In the genomic region with DNA sequence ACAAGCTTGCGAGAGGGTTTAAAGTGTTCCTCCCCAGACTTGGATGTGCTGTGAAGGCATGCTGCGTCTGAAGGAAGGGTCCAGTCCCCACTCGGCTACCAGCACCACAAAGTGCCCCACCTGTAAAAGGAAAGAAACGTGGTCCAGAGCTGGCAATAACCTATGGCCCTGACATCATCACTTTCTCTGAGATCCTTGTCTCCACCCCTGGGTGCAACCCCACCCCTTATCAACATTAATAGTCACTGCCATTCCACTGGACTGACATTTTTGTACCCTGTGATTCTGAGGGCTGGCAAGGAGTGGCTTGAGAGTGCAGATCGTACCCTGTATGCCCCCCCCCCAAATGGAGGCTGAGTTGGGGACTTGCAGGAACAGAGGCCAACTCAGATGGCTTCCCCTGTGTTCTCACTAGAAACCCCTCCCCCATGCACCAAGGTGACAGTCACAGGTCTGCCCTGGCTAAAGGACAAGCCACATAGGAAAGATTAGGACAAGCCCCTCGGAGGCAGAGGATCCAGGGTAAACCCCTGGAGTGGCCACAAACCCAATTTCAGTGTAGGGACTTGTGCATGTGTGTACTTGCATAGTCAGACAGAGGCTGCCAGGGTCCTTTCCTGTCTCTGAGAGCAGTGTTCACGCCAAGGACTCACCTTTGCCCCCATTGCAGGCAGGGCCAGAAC, we compare ENCODE assay signal across 11 mouse cellular contexts. TPM values are rescaled to one million over a fixed set of nuclear protein-coding genes. Genes with fewer than 3 reads are reported as not detected.
A peak's percentile ranks its signal among the peaks of the same experiment; 100 is the strongest.
DNase-seq lines count a peak whose midpoint lies in the region; ATAC-seq and TF ChIP-seq lines count a peak whose summit lies in the region.
"Had no signal": no experiment of that assay in that cellular context is flagged by ENCODE, and none has a peak within 500 bp of the region (broad histone marks: within the 10 kb centered on the region; RNA-seq: fewer than 3 reads in every experiment).

No protein-coding gene starts in this region.

- peaks cover 55% of the 10 kb centered on the region for H3K4me1 ChIP-seq in heart, embryonic 10.5 days
- H3K4me1 ChIP-seq in liver, adult 2 months (ENCODE audit: control insufficient read depth, insufficient read depth, low read length): no peaks in the 10 kb centered on the region; the same call in 1 of the 2 replicates
- H3K4me1 ChIP-seq in embryonic facial prominence, embryonic 14.5 days (ENCODE audit: control insufficient read depth, insufficient read depth, low read length): peaks cover 25% of the 10 kb centered on the region
- H3K4me1 ChIP-seq in small intestine, adult 2 months (ENCODE audit: control insufficient read depth, insufficient read depth, insufficient read length, low read length): peaks cover 61% of the 10 kb centered on the region

- H3K4me3 ChIP-seq in heart, embryonic 10.5 days: peak overlapping the region; percentile 38
- no peak overlapping the region for H3K4me3 ChIP-seq in liver, adult 2 months (ENCODE audit: insufficient read depth, low read depth, low read length)
- no peak overlapping the region for H3K4me3 ChIP-seq in embryonic facial prominence, embryonic 14.5 days (ENCODE audit: low read depth, low read length)
- H3K4me3 ChIP-seq in small intestine, adult 2 months (ENCODE audit: low read depth, low read length): peak overlapping the region; percentile 24

- DNase-seq in heart, embryonic 10.5 days (ENCODE audit: low spot score): peak; percentile 76
- no peak for DNase-seq in heart, postnatal 4 days
- peak; percentile 34 for DNase-seq in liver, adult 2 months (ENCODE audit: extremely low read depth, low read depth, low spot score)
- DNase-seq in liver: no peak
- no peak for DNase-seq in embryonic facial prominence, embryonic 14.5 days (ENCODE audit: low spot score)
- no peak for DNase-seq in spleen, postnatal 10 days (ENCODE audit: low spot score in 2 of 2)
- DNase-seq: cerebellum, postnatal 25 days; gastrocnemius, postnatal 36 days; lung, postnatal 10 days had no signal

- peak overlapping the region; percentile 25; the same call in 1 of the 2 replicates for H3K4me2 ChIP-seq in embryonic facial prominence, embryonic 14.5 days (ENCODE audit: low read depth, low read length)

- no peak for TF ChIP-seq POLR2A in liver, adult 2 months (IDR thresholded peaks at IDR 0.05; ENCODE audit: extremely low read depth, insufficient read depth, low read length)
- no peak for TF ChIP-seq POLR2A in small intestine, adult 2 months (IDR thresholded peaks at IDR 0.05; ENCODE audit: low read depth, low read length)

- 53% methylated on average over 7 of the region's 7 CpGs for WGBS in heart, embryonic 10.5 days
- WGBS in liver, adult 2 months: 70% methylated on average over 7 of the region's 7 CpGs
- WGBS in embryonic facial prominence, embryonic 14.5 days: 53% methylated on average over 7 of the region's 7 CpGs
- 36% methylated on average over 7 of the region's 7 CpGs for WGBS in small intestine, adult 2 months

- H3K27me3 ChIP-seq in heart, embryonic 10.5 days (ENCODE audit: insufficient read depth, poor library complexity, severe bottlenecking): peaks cover 10% of the 10 kb centered on the region; the same call in 1 of the 2 replicates
- no peaks in the 10 kb centered on the region for H3K27me3 ChIP-seq in liver, adult 2 months (ENCODE audit: control insufficient read depth, insufficient read depth, low read length)
- no peaks in the 10 kb centered on the region for H3K27me3 ChIP-seq in embryonic facial prominence, embryonic 14.5 days (replicated peaks; ENCODE audit: control insufficient read depth, insufficient read depth, low read length)
- no peaks in the 10 kb centered on the region for H3K27me3 ChIP-seq in small intestine, adult 2 months (ENCODE audit: control insufficient read depth, insufficient read depth, low read length)

- H3K9ac ChIP-seq in liver, adult 2 months (ENCODE audit: low read depth, low read length): no peak overlapping the region
- H3K9ac ChIP-seq in embryonic facial prominence, embryonic 14.5 days (ENCODE audit: low read depth, low read length): no peak overlapping the region

- TF ChIP-seq CTCF in liver, adult 2 months (IDR thresholded peaks at IDR 0.05; ENCODE audit: low read depth, low read length): no peak
- no peak for TF ChIP-seq CTCF in small intestine, adult 2 months (IDR thresholded peaks at IDR 0.05; ENCODE audit: extremely low read depth, insufficient read length, insufficient replicate concordance, low read depth, low read length)

- no peaks in the 10 kb centered on the region for H3K9me3 ChIP-seq in heart, embryonic 10.5 days
- no peaks in the 10 kb centered on the region for H3K9me3 ChIP-seq in embryonic facial prominence, embryonic 14.5 days (ENCODE audit: control insufficient read depth, low read length)

- peak overlapping the region; percentile 60 for H3K27ac ChIP-seq in heart, embryonic 10.5 days
- H3K27ac ChIP-seq in liver, adult 2 months (replicated peaks; ENCODE audit: insufficient read depth, low read depth, low read length): no peak overlapping the region
- no peak overlapping the region for H3K27ac ChIP-seq in embryonic facial prominence, embryonic 14.5 days (replicated peaks; ENCODE audit: low read depth, low read length)
- H3K27ac ChIP-seq in small intestine, adult 2 months (ENCODE audit: insufficient read depth, low read depth, low read length): peak overlapping the region; percentile 98

- no peak for ATAC-seq in embryonic facial prominence, embryonic 14.5 days (ENCODE audit: low read depth)
- no peak for ATAC-seq in activated CD4-positive, CD25-positive, alpha-beta regulatory T cell, adult 4 months

- H3K79me2 ChIP-seq in liver, adult 2 months (ENCODE audit: control insufficient read depth, insufficient read depth, low read length): no peaks in the 10 kb centered on the region

- H3K36me3 ChIP-seq in heart, embryonic 10.5 days: no peaks in the 10 kb centered on the region
- H3K36me3 ChIP-seq in liver, adult 2 months (ENCODE audit: control insufficient read depth, insufficient read depth, low read length): no peaks in the 10 kb centered on the region
- H3K36me3 ChIP-seq in embryonic facial prominence, embryonic 14.5 days (ENCODE audit: control insufficient read depth, insufficient read depth, low read length): no peaks in the 10 kb centered on the region
- peaks cover 10% of the 10 kb centered on the region for H3K36me3 ChIP-seq in small intestine, adult 2 months (ENCODE audit: control insufficient read depth, insufficient read depth, low read length)

RNA-seq across cellular contexts. Expression of gene Cx3cl1, which starts 9.5 kb away (rescaled TPM):
- 6.2 and 11.0 TPM in 2 replicates for polyA plus RNA-seq in heart, embryonic 10.5 days (2016; fragmentation: Nextera tagmentation; extraction: Ambion mirVana)
- 1 to 10 TPM; 4.1 to 4.5 TPM for total RNA-seq in heart, postnatal 4 days (2021)
- total RNA-seq in liver, adult 2 months (2014; rRNA removed): 0.55 and 1.0 TPM in 2 replicates
- 0.82 and 1.1 TPM in 2 replicates for polyA plus RNA-seq in liver, adult 2 months (2012; rRNA removed)
- polyA plus RNA-seq in embryonic facial prominence, embryonic 14.5 days (2014; fragmentation: Nextera tagmentation; extraction: Ambion mirVana): 7.9 and 8.3 TPM in 2 replicates
- polyA plus RNA-seq in small intestine, adult 2 months (2012; rRNA removed): 55.9 and 160 TPM in 2 replicates
- not detected for polyA plus RNA-seq in activated CD4-positive, CD25-positive, alpha-beta regulatory T cell, adult 4 months (2017; shearing (Covaris generic))

RNA-seq across cellular contexts. Expression of gene Ccl17, which starts 29.0 kb away (rescaled TPM):
- polyA plus RNA-seq in heart, embryonic 10.5 days (2016; fragmentation: Nextera tagmentation; extraction: Ambion mirVana): 0.57 and 0.63 TPM in 2 replicates
- under 1 TPM in 1 of 2 experiments, not detected in 1; 0.60 TPM for total RNA-seq in heart, postnatal 4 days (2021)
- total RNA-seq in liver, adult 2 months (2014; rRNA removed): not detected in 2 replicates
- 0.21 and 0.22 TPM in 2 replicates for polyA plus RNA-seq in liver, adult 2 months (2012; rRNA removed)
- polyA plus RNA-seq in embryonic facial prominence, embryonic 14.5 days (2014; fragmentation: Nextera tagmentation; extraction: Ambion mirVana): 0.60 and 0.63 TPM in 2 replicates
- 0.62 and 0.94 TPM in 2 replicates for polyA plus RNA-seq in small intestine, adult 2 months (2012; rRNA removed)
- polyA plus RNA-seq in activated CD4-positive, CD25-positive, alpha-beta regulatory T cell, adult 4 months (2017; shearing (Covaris generic)): under 1 TPM in 1 of 2 experiments, not detected in 1; 0.69 TPM
- total RNA-seq: gastrocnemius, postnatal 36 days had no signal

RNA-seq across cellular contexts. Expression of gene Ccl22, which starts 35.9 kb away (rescaled TPM):
- not detected in 2 replicates for polyA plus RNA-seq in heart, embryonic 10.5 days (2016; fragmentation: Nextera tagmentation; extraction: Ambion mirVana)
- not detected for total RNA-seq in heart, postnatal 4 days (2021)
- total RNA-seq in liver, adult 2 months (2014; rRNA removed): 0.28 and 4.4 TPM in 2 replicates
- 0.24 and 0.32 TPM in 2 replicates for polyA plus RNA-seq in liver, adult 2 months (2012; rRNA removed)
- polyA plus RNA-seq in embryonic facial prominence, embryonic 14.5 days (2014; fragmentation: Nextera tagmentation; extraction: Ambion mirVana): not detected in 2 replicates
- 4.2 and 6.5 TPM in 2 replicates for polyA plus RNA-seq in small intestine, adult 2 months (2012; rRNA removed)
- under 1 TPM in 1 of 2 experiments, not detected in 1; 0.34 TPM for polyA plus RNA-seq in activated CD4-positive, CD25-positive, alpha-beta regulatory T cell, adult 4 months (2017; shearing (Covaris generic))
- total RNA-seq: gastrocnemius, postnatal 36 days had no signal

RNA-seq across cellular contexts. Expression of gene Coq9, which starts 56.8 kb away (rescaled TPM):
- 97.9 and 129 TPM in 2 replicates for polyA plus RNA-seq in heart, embryonic 10.5 days (2016; fragmentation: Nextera tagmentation; extraction: Ambion mirVana)
- 100 to 1,000 TPM; 237 to 239 TPM for total RNA-seq in heart, postnatal 4 days (2021)
- total RNA-seq in liver, adult 2 months (2014; rRNA removed): 148 and 183 TPM in 2 replicates
- polyA plus RNA-seq in liver, adult 2 months (2012; rRNA removed): 280 and 359 TPM in 2 replicates
- polyA plus RNA-seq in embryonic facial prominence, embryonic 14.5 days (2014; fragmentation: Nextera tagmentation; extraction: Ambion mirVana): 73.8 and 77.9 TPM in 2 replicates
- polyA plus RNA-seq in small intestine, adult 2 months (2012; rRNA removed): 154 and 238 TPM in 2 replicates
- 10 to 100 TPM; 34.1 to 40.2 TPM for polyA plus RNA-seq in activated CD4-positive, CD25-positive, alpha-beta regulatory T cell, adult 4 months (2017; shearing (Covaris generic))

RNA-seq across cellular contexts. Expression of gene Ciapin1, which starts 56.9 kb away (rescaled TPM):
- polyA plus RNA-seq in heart, embryonic 10.5 days (2016; fragmentation: Nextera tagmentation; extraction: Ambion mirVana): 148 and 158 TPM in 2 replicates
- total RNA-seq in heart, postnatal 4 days (2021): 10 to 100 TPM; 84.5 to 91.1 TPM
- total RNA-seq in liver, adult 2 months (2014; rRNA removed): 9.5 and 11.9 TPM in 2 replicates
- polyA plus RNA-seq in liver, adult 2 months (2012; rRNA removed): 48.9 and 57.3 TPM in 2 replicates
- 72.2 and 79.5 TPM in 2 replicates for polyA plus RNA-seq in embryonic facial prominence, embryonic 14.5 days (2014; fragmentation: Nextera tagmentation; extraction: Ambion mirVana)
- polyA plus RNA-seq in small intestine, adult 2 months (2012; rRNA removed): 16.7 and 32.0 TPM in 2 replicates
- 100 to 1,000 TPM in 1 of 2 experiments, 10 to 100 TPM in 1; 93.7 to 120 TPM for polyA plus RNA-seq in activated CD4-positive, CD25-positive, alpha-beta regulatory T cell, adult 4 months (2017; shearing (Covaris generic))

Comparison
In these comparisons a context has a peak if more than half of its experiments do, and no peak if none do; other contexts are left out.
1. DNase-seq: peak in heart, embryonic 10.5 days (single experiment) and liver, adult 2 months (single experiment); none in heart, postnatal 4 days (single experiment), liver (single experiment), embryonic facial prominence, embryonic 14.5 days (single experiment) and spleen, postnatal 10 days (0 of 2).
2. H3K27ac ChIP-seq: peak in heart, embryonic 10.5 days (single experiment) and small intestine, adult 2 months (single experiment); none in liver, adult 2 months (single experiment) and embryonic facial prominence, embryonic 14.5 days (single experiment).
3. H3K4me3 ChIP-seq: peak in heart, embryonic 10.5 days (single experiment) and small intestine, adult 2 months (single experiment); none in liver, adult 2 months (single experiment) and embryonic facial prominence, embryonic 14.5 days (single experiment).